Mouse (Mus musculus) gastrocnemius, postnatal 36 days (tissue): ENCODE results near the gene Pomt2. TPM values are rescaled to one million over a fixed set of nuclear protein-coding genes. Genes with fewer than 3 reads are reported as not detected.

ENCODE experiments used
- DNase-seq, 2 experiments: peaks; one replicate each; pipeline ENCODE4 v3.0.0; 2022
- intact Hi-C: fragments of 180-260 bp; cut with DNase I; formaldehyde crosslinking; loops from one replicate; pipeline ENCODE4 v1.15.1; 2025
- total RNA-seq, 2 experiments: library from RNA; stranded (reverse); gene quantifications; 2 replicates each; pipeline ENCODE4 v1.2.3; 2021

Pomt2 gene
- total RNA-seq, 2 experiments from 2014 or later = 4.4 to 5.0 TPM

- intact Hi-C loops = no loop called here
- DNase-seq = no peak
Measured at GRCm38 (mm10) chr12:87057066-87057465, 90.7 kb downstream of the Pomt2 start.

Other genes starting within 250 kb of the Pomt2 start
- 10 to 100 TPM; 26.3 to 30.3 TPM for gene Cipc, start 200.9 kb downstream of the Pomt2 start, total RNA-seq
- not detected for gene Zdhhc22, start 157.5 kb downstream of the Pomt2 start, total RNA-seq
- gene Tmem63c, start 126.6 kb downstream of the Pomt2 start, total RNA-seq = not detected
- gene Ngb, start 45.4 kb downstream of the Pomt2 start, total RNA-seq = not detected
- gene Gstz1, start 803 bp downstream of the Pomt2 start, total RNA-seq = 10 to 100 TPM; 34.9 to 36.0 TPM
- gene Samd15, start 51.8 kb upstream of the Pomt2 start, total RNA-seq = not detected
- gene Tmed8, start 52.5 kb upstream of the Pomt2 start, total RNA-seq = 1 to 10 TPM; 1.7 to 1.9 TPM
- under 1 TPM; 0.33 to 0.47 TPM for gene Noxred1, start 90.8 kb upstream of the Pomt2 start, total RNA-seq
- gene Vipas39, start 118.3 kb upstream of the Pomt2 start, total RNA-seq = 10 to 100 TPM in 1 of 2 experiments, 1 to 10 TPM in 1; 7.3 to 10.1 TPM
- gene Ahsa1, start 118.5 kb upstream of the Pomt2 start, total RNA-seq = 100 to 1,000 TPM; 117 to 123 TPM
- not detected for gene Ism2, start 151.7 kb upstream of the Pomt2 start, total RNA-seq
- 10 to 100 TPM in 1 of 2 experiments, 1 to 10 TPM in 1; 9.2 to 10.5 TPM for gene Sptlc2, start 240.4 kb upstream of the Pomt2 start, total RNA-seq